Mouse (Mus musculus) liver, embryonic 14 days (tissue): ENCODE measurements around the gene Spata1. TPM values are rescaled to one million over a fixed set of nuclear protein-coding genes. Genes with fewer than 3 reads are reported as not detected.

Source experiments
- polyA plus RNA-seq: library from polyadenylated mRNA; depleted of rRNA; stranded (reverse); fragments of >200 nt; gene quantifications from 2 replicates; pipeline ENCODE4 v1.2.3, GENCODE M21; 2012; rRNA removed

The Spata1 gene
- polyA plus RNA-seq: 1.3 and 1.6 TPM in 2 replicates

GRCm38 (mm10) chr3:146499431-146500002 is at the start of gene Spata1, which contains the start of gene Gng5:
Gene Spata1, minus strand, starts transcription at chr3:146499753.
Gene Gng5, plus strand, starts transcription at chr3:146499807.

GRCm38 (mm10) chr3:146520798-146521651 is 21.5 kb upstream of the Spata1 start, which contains the start of gene Rpf1:
Gene Rpf1, minus strand, starts transcription at chr3:146521429.

GRCm38 (mm10) chr3:146449745-146450250 is 49.8 kb downstream of the Spata1 start, which contains the start of gene Ctbs:
Gene Ctbs, plus strand, starts transcription at chr3:146449795.

Other genes with a start within 250 kb of the Spata1 start
- 36.1 and 42.8 TPM in 2 replicates for gene Ssx2ip, start 95.1 kb downstream of the Spata1 start, polyA plus RNA-seq
- 1.7 and 2.1 TPM in 2 replicates for gene Ctbs, start 50.0 kb downstream of the Spata1 start, polyA plus RNA-seq
- 126 and 149 TPM in 2 replicates for gene Gng5, start 54 bp upstream of the Spata1 start, polyA plus RNA-seq
- gene Rpf1, start 21.7 kb upstream of the Spata1 start, polyA plus RNA-seq: 24.8 and 25.4 TPM in 2 replicates
- 2.9 and 3.2 TPM in 2 replicates for gene Uox, start 70.7 kb upstream of the Spata1 start, polyA plus RNA-seq
- gene Dnase2b, start 115.8 kb upstream of the Spata1 start, polyA plus RNA-seq: 0.40 and 0.41 TPM in 2 replicates
- gene 4930503B20Rik, start 151.6 kb upstream of the Spata1 start, polyA plus RNA-seq: not detected in 2 replicates
- gene Samd13, start 185.8 kb upstream of the Spata1 start, polyA plus RNA-seq: 0.08 and 0.10 TPM in 2 replicates